In genomic region chr1:55567801-55568360, GRCm38 (mm10) we compare ENCODE assay signal across 22 mouse cellular contexts.
A peak's percentile ranks its signal among the peaks of the same experiment; 100 is the strongest.
DNase-seq lines count a peak whose midpoint lies in the region; ATAC-seq and TF ChIP-seq lines count a peak whose summit lies in the region.
"Had no signal": no experiment of that assay in that cellular context is flagged by ENCODE, and none has a peak within 500 bp of the region (broad histone marks: within the 10 kb centered on the region; RNA-seq: fewer than 3 reads in every experiment).

No protein-coding gene starts in this region.

- H3K9ac ChIP-seq in forebrain, postnatal 0 days, result no peak overlapping the region
- no peak overlapping the region for H3K9ac ChIP-seq in forebrain, embryonic 15.5 days (replicated peaks)
- H3K9ac ChIP-seq in lung, postnatal 0 days (replicated peaks; ENCODE audit: low read depth), result no peak overlapping the region
- H3K9ac ChIP-seq: heart, embryonic 15.5 days; limb, embryonic 15.5 days; liver, embryonic 14.5 days had no signal

- ATAC-seq in forebrain, postnatal 0 days, result peak; percentile 47; the same call in 1 of the 2 replicates
- ATAC-seq in forebrain, embryonic 15.5 days (replicated peaks), result no peak
- peak; percentile 23; the same call in 1 of the 2 replicates for ATAC-seq in lung, postnatal 0 days
- ATAC-seq: CD4-positive, CD25-positive, alpha-beta regulatory T cell, adult 4 months had no signal

- no peaks in the 10 kb centered on the region for H3K27me3 ChIP-seq in forebrain, postnatal 0 days (ENCODE audit: insufficient read depth, low read length)
- H3K27me3 ChIP-seq in forebrain, embryonic 15.5 days, result no peaks in the 10 kb centered on the region
- H3K27me3 ChIP-seq in lung, postnatal 0 days (replicated peaks; ENCODE audit: insufficient read depth, low read length), result no peaks in the 10 kb centered on the region
- H3K27me3 ChIP-seq: heart, embryonic 15.5 days; limb, embryonic 15.5 days had no signal

- 71% methylated on average over 5 of the region's 5 CpGs for WGBS in forebrain, postnatal 0 days
- WGBS in forebrain, embryonic 15.5 days, result 67% methylated on average over 5 of the region's 5 CpGs
- WGBS in lung, postnatal 0 days, result 46% methylated on average over 5 of the region's 5 CpGs

- H3K4me2 ChIP-seq in forebrain, postnatal 0 days (ENCODE audit: low read depth), result no peak overlapping the region
- no peak overlapping the region for H3K4me2 ChIP-seq in forebrain, embryonic 15.5 days (replicated peaks)
- H3K4me2 ChIP-seq in lung, postnatal 0 days (replicated peaks; ENCODE audit: low read depth, low read length), result no peak overlapping the region
- H3K4me2 ChIP-seq: heart, embryonic 15.5 days; limb, embryonic 15.5 days had no signal

- H3K9me3 ChIP-seq in forebrain, postnatal 0 days (ENCODE audit: low read length), result no peaks in the 10 kb centered on the region
- no peaks in the 10 kb centered on the region for H3K9me3 ChIP-seq in forebrain, embryonic 15.5 days
- H3K9me3 ChIP-seq in lung, postnatal 0 days (ENCODE audit: low read length), result no peaks in the 10 kb centered on the region
- H3K9me3 ChIP-seq: forebrain, embryonic 10.5 days; heart, embryonic 15.5 days; limb, embryonic 15.5 days had no signal

- peak; percentile 18 for DNase-seq in forebrain, postnatal 0 days
- peak; percentile 27 for DNase-seq in kidney, postnatal 10 days
- no peak for DNase-seq in kidney, postnatal 25 days
- peak; percentile 59 for DNase-seq in lung, postnatal 0 days (ENCODE audit: low spot score)
- DNase-seq in lung, postnatal 4 days, result no peak
- DNase-seq in mesoderm, embryonic 11.5 days (ENCODE audit: low read depth, low spot score), result peak; percentile 8
- DNase-seq in T-cell, adult 2 months (ENCODE audit: low spot score), result no peak
- DNase-seq: adrenal gland, postnatal 25 days; cerebellum, adult 11 months; cerebellum, adult 9-11 months; heart, postnatal 36 days; kidney, adult 9 months; left cerebral cortex, postnatal 4 days; right cerebral cortex, adult 18-20 months; right cerebral cortex, postnatal 4 days; thymus, postnatal 25 days had no signal

- TF ChIP-seq CTCF in forebrain, postnatal 0 days (IDR thresholded peaks at IDR 0.05; ENCODE audit: low read depth), result no peak
- no peak for TF ChIP-seq CTCF in lung, postnatal 0 days (IDR thresholded peaks at IDR 0.05)

- no peak overlapping the region for H3K4me3 ChIP-seq in forebrain, postnatal 0 days (ENCODE audit: low read depth, low read length)
- no peak overlapping the region for H3K4me3 ChIP-seq in forebrain, embryonic 15.5 days
- no peak overlapping the region for H3K4me3 ChIP-seq in lung, postnatal 0 days (ENCODE audit: low read depth, low read length)
- H3K4me3 ChIP-seq: forebrain, embryonic 10.5 days; heart, embryonic 15.5 days; limb, embryonic 15.5 days had no signal

- H3K27ac ChIP-seq in forebrain, postnatal 0 days (ENCODE audit: low read depth, low read length), result no peak overlapping the region
- no peak overlapping the region for H3K27ac ChIP-seq in forebrain, embryonic 15.5 days (replicated peaks)
- H3K27ac ChIP-seq in lung, postnatal 0 days (ENCODE audit: low read length), result no peak overlapping the region
- H3K27ac ChIP-seq: forebrain, embryonic 10.5 days; heart, embryonic 15.5 days; limb, embryonic 15.5 days; liver, embryonic 14.5 days had no signal

- H3K4me1 ChIP-seq in forebrain, postnatal 0 days (ENCODE audit: insufficient read depth), result no peaks in the 10 kb centered on the region
- no peaks in the 10 kb centered on the region for H3K4me1 ChIP-seq in forebrain, embryonic 15.5 days
- H3K4me1 ChIP-seq in lung, postnatal 0 days (ENCODE audit: insufficient read depth, low read depth, low read length), result no peaks in the 10 kb centered on the region; the same call in 1 of the 2 replicates
- H3K4me1 ChIP-seq: forebrain, embryonic 10.5 days; limb, embryonic 15.5 days had no signal

- no peaks in the 10 kb centered on the region for H3K36me3 ChIP-seq in forebrain, postnatal 0 days (ENCODE audit: insufficient read depth)
- no peaks in the 10 kb centered on the region for H3K36me3 ChIP-seq in forebrain, embryonic 15.5 days
- no peaks in the 10 kb centered on the region for H3K36me3 ChIP-seq in lung, postnatal 0 days (ENCODE audit: insufficient read depth, low read length)
- H3K36me3 ChIP-seq: forebrain, embryonic 10.5 days; heart, embryonic 15.5 days; limb, embryonic 15.5 days had no signal

- no peak for TF ChIP-seq EP300 in lung, postnatal 0 days (IDR thresholded peaks at IDR 0.05)

Comparison
In these comparisons a context has a peak if more than half of its experiments do, and no peak if none do; other contexts are left out.
1. DNase-seq: peak in forebrain, postnatal 0 days (single experiment), kidney, postnatal 10 days (single experiment), lung, postnatal 0 days (single experiment) and mesoderm, embryonic 11.5 days (single experiment); none in kidney, postnatal 25 days (0 of 2), lung, postnatal 4 days (0 of 2) and T-cell, adult 2 months (single experiment).